18 mouse cellular contexts compared by ENCODE assay signal in the genomic region with DNA sequence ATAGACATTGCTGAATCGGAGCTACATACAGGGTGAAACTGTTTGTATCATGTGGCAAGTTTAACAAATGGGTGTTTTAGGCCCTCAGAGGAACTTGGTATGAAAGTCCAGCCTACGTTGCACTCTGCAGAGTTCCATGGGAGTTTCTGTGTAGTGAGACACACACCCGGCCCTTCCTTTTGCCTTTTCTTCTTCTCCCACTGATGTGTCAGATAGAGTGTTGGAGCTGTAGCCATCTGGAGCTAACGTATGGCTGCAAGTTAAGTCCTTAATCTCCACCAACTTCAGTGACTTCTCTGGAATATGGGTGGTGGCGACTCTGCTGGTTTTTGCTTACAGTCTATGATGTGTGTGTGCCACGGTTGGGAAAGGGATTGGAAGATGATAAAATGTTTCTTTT.
"Had no signal": no experiment of that assay in that cellular context is flagged by ENCODE, and none has a peak within 500 bp of the region (broad histone marks: within the 10 kb centered on the region; RNA-seq: fewer than 3 reads in every experiment).

No protein-coding gene starts in this region.

- H3K9ac ChIP-seq: liver, postnatal 0 days; lung, embryonic 15.5 days; midbrain, embryonic 13.5 days; midbrain, embryonic 15.5 days; neural tube, embryonic 12.5 days; stomach, embryonic 15.5 days had no signal

- H3K36me3 ChIP-seq: lung, embryonic 15.5 days; midbrain, embryonic 13.5 days; midbrain, embryonic 15.5 days; neural tube, embryonic 12.5 days; stomach, embryonic 15.5 days had no signal

- H3K4me3 ChIP-seq: lung, embryonic 15.5 days; megakaryocyte, embryonic 14.5 days; midbrain, embryonic 13.5 days; midbrain, embryonic 15.5 days; neural tube, embryonic 12.5 days; stomach, embryonic 15.5 days had no signal

- ATAC-seq: liver, postnatal 0 days; lung, postnatal 0 days; midbrain, embryonic 13.5 days; midbrain, embryonic 15.5 days had no signal

- H3K27ac ChIP-seq: lung, embryonic 15.5 days; macrophage; midbrain, embryonic 13.5 days; midbrain, embryonic 15.5 days; neural tube, embryonic 12.5 days; stomach, embryonic 15.5 days; stomach, postnatal 0 days had no signal

- H3K9me3 ChIP-seq: lung, embryonic 15.5 days; megakaryocyte, embryonic 14.5 days; midbrain, embryonic 13.5 days; midbrain, embryonic 15.5 days; neural tube, embryonic 12.5 days; stomach, embryonic 15.5 days had no signal

- H3K27me3 ChIP-seq: lung, embryonic 15.5 days; midbrain, embryonic 13.5 days; midbrain, embryonic 15.5 days; neural tube, embryonic 12.5 days; stomach, embryonic 15.5 days had no signal

- H3K4me2 ChIP-seq: lung, embryonic 15.5 days; midbrain, embryonic 11.5 days; midbrain, embryonic 13.5 days; midbrain, embryonic 15.5 days; neural tube, embryonic 12.5 days; stomach, embryonic 15.5 days had no signal

- DNase-seq: liver, postnatal 0 days; lung, adult 2 months; lung, postnatal 14 days; lung, postnatal 36 days; right cerebral cortex, postnatal 14 days; thymus, adult 18-20 months; thymus, postnatal 25 days; thymus, postnatal 4 days had no signal

- H3K4me1 ChIP-seq: lung, embryonic 15.5 days; midbrain, embryonic 13.5 days; midbrain, embryonic 15.5 days; neural tube, embryonic 12.5 days; stomach, embryonic 15.5 days had no signal
